Mouse (Mus musculus): ENCODE data around the gene Aftph. TPM values are rescaled to one million over a fixed set of nuclear protein-coding genes. Genes with fewer than 3 reads are reported as not detected.

Aftph gene
- polyA plus RNA-seq (2014; fragmentation: Illumina TruSeq; extraction: RNeasy Lipid Tissue Mini Kit (QIAGEN cat#74804); ENCODE audit: low read depth, low replicate concordance), result 200 TPM

DNA sequence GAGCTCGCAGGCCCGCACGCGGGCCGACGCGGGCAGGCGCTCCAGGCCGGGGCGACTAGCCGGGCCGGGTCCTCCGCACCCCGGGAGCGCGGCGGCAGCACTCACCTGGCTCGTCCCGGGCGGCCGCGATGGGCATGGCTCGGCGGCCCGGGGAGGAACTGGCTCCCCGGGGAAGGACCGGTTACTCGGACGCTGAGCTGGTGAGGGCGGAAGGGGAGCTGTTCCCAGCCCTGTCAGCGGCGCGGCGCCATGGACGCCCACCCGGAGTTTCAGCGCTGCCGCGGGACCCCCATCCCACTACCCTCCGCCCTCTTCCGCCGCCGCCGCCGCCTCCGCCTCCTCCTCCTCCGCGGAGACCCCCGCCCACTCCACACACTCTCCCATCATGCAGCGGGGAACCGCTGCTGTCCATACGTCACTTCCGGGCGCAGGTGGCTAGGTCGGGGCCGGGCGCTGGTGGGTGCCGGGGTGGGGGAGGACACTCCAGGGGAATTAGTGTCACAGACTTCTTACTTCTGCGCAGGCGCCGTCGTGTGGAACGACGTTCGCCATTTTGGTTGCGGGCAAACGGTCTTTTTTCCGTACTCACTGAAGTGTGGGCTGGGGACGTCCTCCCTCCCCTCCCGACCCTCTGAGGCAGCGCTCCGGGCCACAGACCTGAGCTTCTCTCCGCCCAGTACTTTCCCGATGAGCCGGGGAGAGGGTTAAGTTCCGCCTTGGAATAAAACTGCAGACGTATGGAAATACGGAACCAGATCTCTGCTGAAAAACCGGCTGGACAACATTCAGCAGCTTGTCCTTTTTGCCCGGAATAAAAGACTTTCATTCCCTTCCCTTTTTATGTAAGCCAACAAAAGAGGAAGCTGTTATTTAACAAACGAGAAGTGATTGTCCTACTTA, at the start of gene Aftph:
Aftph (minus strand) TSS at position 389 of the 900 bp plus-strand sequence.

Other genes starting within 250 kb of the Aftph start
- gene Sertad2, start 198.3 kb downstream of the Aftph start, polyA plus RNA-seq (2014; fragmentation: Illumina TruSeq; extraction: RNeasy Lipid Tissue Mini Kit (QIAGEN cat#74804); ENCODE audit: low read depth, low replicate concordance), result 35.0 TPM
- gene Lgalsl, start 89.5 kb upstream of the Aftph start, polyA plus RNA-seq (2014; fragmentation: Illumina TruSeq; extraction: RNeasy Lipid Tissue Mini Kit (QIAGEN cat#74804); ENCODE audit: low read depth, low replicate concordance), result 145 TPM